Comparison of ENCODE assay signal across 9 mouse cellular contexts in the genomic region with DNA sequence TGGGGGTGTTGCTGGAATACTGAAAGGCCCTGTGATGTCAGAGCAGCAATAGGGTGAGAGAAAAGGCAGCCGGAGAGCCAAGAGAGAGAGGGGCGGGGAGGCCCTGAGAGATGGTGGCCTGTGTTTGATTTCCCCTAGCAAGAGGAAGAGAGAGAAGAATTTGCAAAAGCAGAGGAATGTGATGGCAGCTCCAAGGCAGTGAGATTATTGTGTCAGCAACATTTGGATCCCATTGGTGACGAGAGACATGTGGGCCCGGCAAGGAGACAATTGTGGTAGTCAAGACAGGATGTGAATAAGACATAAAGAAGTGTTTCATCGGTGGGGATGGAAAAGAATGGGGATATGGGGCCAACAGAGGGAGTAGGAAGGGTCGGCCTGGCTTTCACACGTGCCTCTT.
DNase-seq lines count a peak whose midpoint lies in the region; ATAC-seq lines count a peak whose summit lies in the region.
"Had no signal": no experiment of that assay in that cellular context is flagged by ENCODE, and none has a peak within 500 bp of the region (broad histone marks: within the 10 kb centered on the region; RNA-seq: fewer than 3 reads in every experiment).

No protein-coding gene starts in this region.

- H3K27me3 ChIP-seq in liver, embryonic 11.5 days (replicated peaks; ENCODE audit: control insufficient read depth, insufficient read depth, low read length) = no peaks in the 10 kb centered on the region
- 0 out of 2 replicates have a peak, but pooled peaks cover 7% of the 10 kb centered on the region for H3K27me3 ChIP-seq in liver, embryonic 12.5 days (replicated peaks)
- no peaks in the 10 kb centered on the region for H3K27me3 ChIP-seq in embryonic facial prominence, embryonic 14.5 days (replicated peaks; ENCODE audit: control insufficient read depth, insufficient read depth, low read length)

- no peak overlapping the region for H3K4me2 ChIP-seq in liver, embryonic 11.5 days
- no peak overlapping the region for H3K4me2 ChIP-seq in liver, embryonic 12.5 days
- no peak overlapping the region for H3K4me2 ChIP-seq in embryonic facial prominence, embryonic 14.5 days (ENCODE audit: low read depth, low read length)

- 54% methylated on average over 7 of the region's 7 CpGs for WGBS in liver, embryonic 11.5 days
- 59% methylated on average over 7 of the region's 7 CpGs for WGBS in liver, embryonic 12.5 days (ENCODE audit: insufficient replicate concordance)
- 26% methylated on average over 7 of the region's 7 CpGs for WGBS in embryonic facial prominence, embryonic 14.5 days

- no peak overlapping the region for H3K4me3 ChIP-seq in liver, embryonic 11.5 days (ENCODE audit: low read depth, low read length)
- H3K4me3 ChIP-seq in liver, embryonic 12.5 days = no peak overlapping the region
- no peak overlapping the region for H3K4me3 ChIP-seq in embryonic facial prominence, embryonic 14.5 days (ENCODE audit: low read depth, low read length)

- H3K4me1 ChIP-seq in liver, embryonic 11.5 days (replicated peaks; ENCODE audit: control insufficient read depth, insufficient read depth, low read length) = peaks cover 30% of the 10 kb centered on the region
- peaks cover 22% of the 10 kb centered on the region for H3K4me1 ChIP-seq in liver, embryonic 12.5 days
- H3K4me1 ChIP-seq in embryonic facial prominence, embryonic 14.5 days (ENCODE audit: control insufficient read depth, insufficient read depth, low read length) = peaks cover 43% of the 10 kb centered on the region

- no peak for DNase-seq in liver, embryonic 11.5 days (ENCODE audit: low spot score)
- DNase-seq in embryonic facial prominence, embryonic 14.5 days (ENCODE audit: low spot score) = peak; percentile 81
- peak; percentile 64 for DNase-seq in heart, postnatal 4 days
- DNase-seq in lung, postnatal 14 days = peak; percentile 44
- no peak for DNase-seq in adrenal gland, postnatal 10 days
- no peak for DNase-seq in frontal cortex, adult 2 months (ENCODE audit: extremely low spot score in 1 of 2, low spot score in 1 of 2)
- DNase-seq in right cerebral cortex, postnatal 36 days (ENCODE audit: low spot score in 2 of 2) = no peak
- DNase-seq: gastrocnemius, postnatal 10 days had no signal

- H3K27ac ChIP-seq in liver, embryonic 11.5 days (ENCODE audit: low read depth, low read length) = peak overlapping the region; percentile 53; the same call in 1 of the 2 replicates
- no peak overlapping the region for H3K27ac ChIP-seq in liver, embryonic 12.5 days
- peak overlapping the region; percentile 82 for H3K27ac ChIP-seq in embryonic facial prominence, embryonic 14.5 days (replicated peaks; ENCODE audit: low read depth, low read length)

- ATAC-seq in liver, embryonic 11.5 days (replicated peaks; ENCODE audit: low FRiP score) = no peak
- ATAC-seq in liver, embryonic 12.5 days = no peak
- peak; percentile 35; the same call in 1 of the 2 replicates for ATAC-seq in embryonic facial prominence, embryonic 14.5 days (ENCODE audit: low read depth)

- H3K9ac ChIP-seq in liver, embryonic 11.5 days (ENCODE audit: low read depth, low read length) = no peak overlapping the region
- no peak overlapping the region for H3K9ac ChIP-seq in liver, embryonic 12.5 days
- no peak overlapping the region for H3K9ac ChIP-seq in embryonic facial prominence, embryonic 14.5 days (ENCODE audit: low read depth, low read length)

- no peaks in the 10 kb centered on the region for H3K9me3 ChIP-seq in liver, embryonic 11.5 days (ENCODE audit: control insufficient read depth, low read length)
- no peaks in the 10 kb centered on the region for H3K9me3 ChIP-seq in liver, embryonic 12.5 days (replicated peaks)
- H3K9me3 ChIP-seq in embryonic facial prominence, embryonic 14.5 days (ENCODE audit: control insufficient read depth, low read length) = no peaks in the 10 kb centered on the region

- no peaks in the 10 kb centered on the region for H3K36me3 ChIP-seq in liver, embryonic 11.5 days (ENCODE audit: control insufficient read depth, insufficient read depth, low read length)
- no peaks in the 10 kb centered on the region for H3K36me3 ChIP-seq in liver, embryonic 12.5 days
- H3K36me3 ChIP-seq in embryonic facial prominence, embryonic 14.5 days (ENCODE audit: control insufficient read depth, insufficient read depth, low read length) = no peaks in the 10 kb centered on the region

Comparison
In these comparisons a context has a peak if more than half of its experiments do, and no peak if none do; other contexts are left out.
1. DNase-seq: peak in embryonic facial prominence, embryonic 14.5 days (single experiment), heart, postnatal 4 days (single experiment) and lung, postnatal 14 days (single experiment); none in liver, embryonic 11.5 days (single experiment), adrenal gland, postnatal 10 days (single experiment), frontal cortex, adult 2 months (0 of 2) and right cerebral cortex, postnatal 36 days (0 of 2).